Mouse (Mus musculus): ENCODE results near the gene Akip1.

Gene Akip1

GRCm38 (mm10) chr7:109694576-109695338 lies 8.7 kb upstream of the Akip1 start:
- peak overlapping the region; percentile 74 for H3K4me3 ChIP-seq (replicated peaks; ENCODE audit: low read length)
- H3K9me3 ChIP-seq (ENCODE audit: low read length) = no peaks in the 10 kb centered on the region
- no peaks in the 10 kb centered on the region for H3K36me3 ChIP-seq (ENCODE audit: insufficient read depth, low read length)
- H3K27me3 ChIP-seq (ENCODE audit: insufficient read depth, low read length) = no peaks in the 10 kb centered on the region
- peaks cover 70% of the 10 kb centered on the region for H3K4me1 ChIP-seq (replicated peaks; ENCODE audit: low read depth, low read length)
- TF ChIP-seq NANOG (IDR thresholded peaks at IDR 0.05; ENCODE audit: borderline replicate concordance, low read length) (peak; percentile 90), POU5F1 (IDR thresholded peaks at IDR 0.05; ENCODE audit: borderline replicate concordance, low read length) (no peak; the same call in 1 of the 2 replicates)

DNA sequence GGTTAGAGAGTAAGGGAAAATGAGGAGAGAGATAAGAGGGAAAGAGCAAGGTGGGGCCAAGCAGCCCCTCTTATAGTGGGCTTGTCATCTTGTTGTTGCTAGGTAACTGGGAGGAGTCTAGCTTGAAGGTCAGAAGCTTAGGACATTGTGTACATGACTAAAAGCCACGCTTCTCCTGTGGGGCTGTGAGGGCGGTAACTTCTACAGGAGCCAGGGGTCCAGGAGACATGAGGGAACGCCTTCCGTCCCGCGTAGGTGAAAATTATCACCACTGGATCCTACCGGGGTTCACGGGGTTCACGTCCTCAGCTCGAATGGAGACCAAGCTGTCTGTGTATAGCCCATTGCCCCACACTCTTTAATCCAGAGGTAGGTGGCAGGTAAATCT lies 8.2 kb upstream of the Akip1 start:
- TF ChIP-seq CTCF (conservative IDR thresholded peaks at IDR 0.05; ENCODE audit: low read length) (no peak), NANOG (IDR thresholded peaks at IDR 0.05; ENCODE audit: borderline replicate concordance, low read length) (no peak), POU5F1 (IDR thresholded peaks at IDR 0.05; ENCODE audit: borderline replicate concordance, low read length) (no peak; the same call in 1 of the 2 replicates)
- Histone ChIP-seq H3K9me3 (ENCODE audit: low read length) (no peaks in the 10 kb centered on the region), H3K36me3 (ENCODE audit: insufficient read depth, low read length) (no peaks in the 10 kb centered on the region), H3K4me3 (replicated peaks; ENCODE audit: low read length) (peak overlapping the region; percentile 74), H3K27me3 (ENCODE audit: insufficient read depth, low read length) (no peaks in the 10 kb centered on the region), H3K4me1 (replicated peaks; ENCODE audit: low read depth, low read length) (peaks cover 65% of the 10 kb centered on the region)

GRCm38 (mm10) chr7:109700213-109700612 lies 3.3 kb upstream of the Akip1 start:
- H3K27me3 ChIP-seq (ENCODE audit: insufficient read depth, low read length) = no peaks in the 10 kb centered on the region
- H3K4me1 ChIP-seq (replicated peaks; ENCODE audit: low read depth, low read length) = peaks cover 73% of the 10 kb centered on the region
- H3K4me3 ChIP-seq (replicated peaks; ENCODE audit: low read length) = no peak overlapping the region
- H3K9me3 ChIP-seq (ENCODE audit: low read length) = no peaks in the 10 kb centered on the region
- TF ChIP-seq POU5F1 (IDR thresholded peaks at IDR 0.05; ENCODE audit: borderline replicate concordance, low read length) = no peak
- peak; percentile 70 for TF ChIP-seq CTCF (conservative IDR thresholded peaks at IDR 0.05; ENCODE audit: low read length)
- TF ChIP-seq NANOG (IDR thresholded peaks at IDR 0.05; ENCODE audit: borderline replicate concordance, low read length) = no peak
- H3K36me3 ChIP-seq (ENCODE audit: insufficient read depth, low read length) = peaks cover 1% of the 10 kb centered on the region; the same call in 1 of the 2 replicates

GRCm38 (mm10) chr7:109702721-109703120 lies 769 bp upstream of the Akip1 start:
- Histone ChIP-seq H3K4me3 (replicated peaks; ENCODE audit: low read length) (peak overlapping the region; percentile 91), H3K4me1 (replicated peaks; ENCODE audit: low read depth, low read length) (peaks cover 58% of the 10 kb centered on the region), H3K9me3 (ENCODE audit: low read length) (no peaks in the 10 kb centered on the region), H3K36me3 (ENCODE audit: insufficient read depth, low read length) (peaks cover 24% of the 10 kb centered on the region), H3K27me3 (ENCODE audit: insufficient read depth, low read length) (no peaks in the 10 kb centered on the region)
- TF ChIP-seq POU5F1 (IDR thresholded peaks at IDR 0.05; ENCODE audit: borderline replicate concordance, low read length) = no peak

DNA sequence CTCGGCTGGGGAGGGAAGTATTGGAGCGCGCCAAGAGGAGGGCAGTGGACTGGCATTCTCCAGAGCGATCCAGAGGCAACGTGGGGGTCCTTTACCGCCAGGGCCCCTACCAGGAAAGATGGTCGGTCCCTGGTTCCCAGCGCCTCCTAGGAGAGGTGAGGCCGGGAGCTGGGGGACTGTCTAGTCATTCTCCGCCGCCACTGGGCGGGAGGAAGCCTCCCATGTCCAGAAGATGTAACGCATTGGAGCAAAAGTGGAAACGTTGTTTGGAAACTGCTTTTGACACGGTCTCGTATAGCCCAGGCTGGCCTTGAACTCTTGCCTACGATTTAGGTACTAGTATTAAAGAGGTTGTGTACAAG lies 507 bp downstream of the Akip1 start:
- peak overlapping the region; percentile 91 for H3K4me3 ChIP-seq (replicated peaks; ENCODE audit: low read length)
- TF ChIP-seq NANOG (IDR thresholded peaks at IDR 0.05; ENCODE audit: borderline replicate concordance, low read length) (no peak), POU5F1 (IDR thresholded peaks at IDR 0.05; ENCODE audit: borderline replicate concordance, low read length) (no peak), CTCF (conservative IDR thresholded peaks at IDR 0.05; ENCODE audit: low read length) (no peak)
- H3K9me3 ChIP-seq (ENCODE audit: low read length) = no peaks in the 10 kb centered on the region
- peaks cover 37% of the 10 kb centered on the region for H3K36me3 ChIP-seq (ENCODE audit: insufficient read depth, low read length)
- H3K27me3 ChIP-seq (ENCODE audit: insufficient read depth, low read length) = no peaks in the 10 kb centered on the region
- H3K4me1 ChIP-seq (replicated peaks; ENCODE audit: low read depth, low read length) = peaks cover 48% of the 10 kb centered on the region

DNA sequence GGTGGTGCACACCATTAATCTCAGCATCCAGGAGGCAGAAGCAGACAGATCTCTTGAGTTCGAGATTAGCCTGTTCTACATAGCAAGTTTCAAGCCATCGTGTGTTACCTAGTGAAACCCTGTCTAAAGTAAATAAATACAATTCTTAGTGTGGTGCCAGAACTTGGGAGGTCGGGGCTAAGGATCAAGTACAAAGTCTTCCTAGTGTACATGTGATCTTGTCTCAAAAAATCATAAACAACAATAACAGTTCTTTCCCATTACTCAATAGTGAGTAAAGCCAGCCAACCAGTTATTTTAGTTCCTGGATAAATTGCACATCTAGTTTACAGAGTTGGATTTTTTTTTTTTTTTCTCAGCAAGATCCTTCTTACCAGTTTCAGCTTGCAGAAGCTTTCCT lies 971 bp downstream of the Akip1 start:
- Histone ChIP-seq H3K4me1 (replicated peaks; ENCODE audit: low read depth, low read length) (peaks cover 45% of the 10 kb centered on the region), H3K27me3 (ENCODE audit: insufficient read depth, low read length) (no peaks in the 10 kb centered on the region), H3K36me3 (ENCODE audit: insufficient read depth, low read length) (peaks cover 42% of the 10 kb centered on the region), H3K4me3 (replicated peaks; ENCODE audit: low read length) (peak overlapping the region; percentile 91), H3K9me3 (ENCODE audit: low read length) (no peaks in the 10 kb centered on the region)
- no peak for TF ChIP-seq POU5F1 (IDR thresholded peaks at IDR 0.05; ENCODE audit: borderline replicate concordance, low read length)
- no peak for TF ChIP-seq CTCF (conservative IDR thresholded peaks at IDR 0.05; ENCODE audit: low read length)
- no peak for TF ChIP-seq NANOG (IDR thresholded peaks at IDR 0.05; ENCODE audit: borderline replicate concordance, low read length)

GRCm38 (mm10) chr7:109707023-109707785 lies 3.7 kb downstream of the Akip1 start:
- Histone ChIP-seq H3K4me1 (replicated peaks; ENCODE audit: low read depth, low read length) (peaks cover 33% of the 10 kb centered on the region), H3K27me3 (ENCODE audit: insufficient read depth, low read length) (no peaks in the 10 kb centered on the region), H3K4me3 (replicated peaks; ENCODE audit: low read length) (no peak overlapping the region), H3K9me3 (ENCODE audit: low read length) (no peaks in the 10 kb centered on the region), H3K36me3 (ENCODE audit: insufficient read depth, low read length) (peaks cover 69% of the 10 kb centered on the region)
- TF ChIP-seq NANOG (IDR thresholded peaks at IDR 0.05; ENCODE audit: borderline replicate concordance, low read length) (no peak), CTCF (conservative IDR thresholded peaks at IDR 0.05; ENCODE audit: low read length) (peak; percentile 29)

DNA sequence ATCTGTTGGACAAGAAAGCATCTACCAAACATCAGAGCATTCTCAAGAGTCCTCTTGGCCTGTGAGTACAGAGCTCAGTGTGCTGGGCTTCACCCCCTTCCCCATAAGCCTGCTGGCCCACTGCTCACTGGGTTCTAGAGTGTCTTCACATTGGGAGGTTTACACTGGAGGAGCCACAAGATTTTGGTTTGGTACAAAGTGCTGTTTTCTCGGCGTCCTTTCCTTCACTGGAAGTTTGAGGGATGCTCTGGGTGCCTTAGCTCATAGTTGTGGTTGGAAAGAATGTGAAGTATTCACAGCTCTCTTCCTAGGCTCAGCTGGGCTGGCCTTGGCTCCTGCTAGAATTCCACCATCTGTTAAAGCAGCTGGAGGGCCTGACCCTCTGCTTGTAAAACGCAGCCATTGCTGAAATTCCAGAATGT lies 5.5 kb downstream of the Akip1 start:
- H3K27me3 ChIP-seq (ENCODE audit: insufficient read depth, low read length) = no peaks in the 10 kb centered on the region
- no peak overlapping the region for H3K4me3 ChIP-seq (replicated peaks; ENCODE audit: low read length)
- H3K36me3 ChIP-seq (ENCODE audit: insufficient read depth, low read length) = peaks cover 83% of the 10 kb centered on the region
- TF ChIP-seq POU5F1 (IDR thresholded peaks at IDR 0.05; ENCODE audit: borderline replicate concordance, low read length) (no peak), CTCF (conservative IDR thresholded peaks at IDR 0.05; ENCODE audit: low read length) (no peak), NANOG (IDR thresholded peaks at IDR 0.05; ENCODE audit: borderline replicate concordance, low read length) (no peak)
- peaks cover 23% of the 10 kb centered on the region for H3K4me1 ChIP-seq (replicated peaks; ENCODE audit: low read depth, low read length)
- no peaks in the 10 kb centered on the region for H3K9me3 ChIP-seq (ENCODE audit: low read length)

All from E14TG2a.4 (cell line).